Mouse (Mus musculus) embryonic stem cell, embryonic (primary cell): Measurements from ENCODE around the gene Cpeb1.

Experiments
- CTCF ChIA-PET, 4 experiments: fragments of 300-600 bp in 2 of 4; fragments of 350-600 bp in 2 of 4; sonication (Branson Sonifier 250); formaldehyde crosslinking; loops; one replicate each; lab custom pipeline; 2022; ENCODE audit warnings: inconsistent platforms in 2 of 4; lab: Charles Lee
- POLR2A ChIA-PET, 4 experiments: fragments of 300-600 bp in 2 of 4; fragments of 350-600 bp in 2 of 4; sonication (Branson Sonifier 250); formaldehyde crosslinking; loops; one replicate each; lab custom pipeline; 2022; ENCODE audit warnings: antibody characterized with exemption in 4 of 4, inconsistent platforms in 1 of 4; lab: Charles Lee

Gene Cpeb1

GRCm38 (mm10) chr7:81454331-81455039, 780 bp downstream of the Cpeb1 start:
- POLR2A ChIA-PET = interaction anchor here in 3 of 4 experiments (0.7 to 3.0 kb wide), 18 partner anchors 17 to 413 kb away, joined by 3 to 33 read pairs (median 3); partner anchors contain the start of genes Whamm (in 2 of the 3), Ramac (in 1 of the 3) and Rps17 (in 1 of the 3)
- CTCF ChIA-PET = interaction anchor here in 3 of 4 experiments (0.6 to 1.4 kb wide), 9 partner anchors 67 to 1294 kb away, joined by 3 to 9 read pairs (median 3); no protein-coding TSS in a partner anchor

DNA sequence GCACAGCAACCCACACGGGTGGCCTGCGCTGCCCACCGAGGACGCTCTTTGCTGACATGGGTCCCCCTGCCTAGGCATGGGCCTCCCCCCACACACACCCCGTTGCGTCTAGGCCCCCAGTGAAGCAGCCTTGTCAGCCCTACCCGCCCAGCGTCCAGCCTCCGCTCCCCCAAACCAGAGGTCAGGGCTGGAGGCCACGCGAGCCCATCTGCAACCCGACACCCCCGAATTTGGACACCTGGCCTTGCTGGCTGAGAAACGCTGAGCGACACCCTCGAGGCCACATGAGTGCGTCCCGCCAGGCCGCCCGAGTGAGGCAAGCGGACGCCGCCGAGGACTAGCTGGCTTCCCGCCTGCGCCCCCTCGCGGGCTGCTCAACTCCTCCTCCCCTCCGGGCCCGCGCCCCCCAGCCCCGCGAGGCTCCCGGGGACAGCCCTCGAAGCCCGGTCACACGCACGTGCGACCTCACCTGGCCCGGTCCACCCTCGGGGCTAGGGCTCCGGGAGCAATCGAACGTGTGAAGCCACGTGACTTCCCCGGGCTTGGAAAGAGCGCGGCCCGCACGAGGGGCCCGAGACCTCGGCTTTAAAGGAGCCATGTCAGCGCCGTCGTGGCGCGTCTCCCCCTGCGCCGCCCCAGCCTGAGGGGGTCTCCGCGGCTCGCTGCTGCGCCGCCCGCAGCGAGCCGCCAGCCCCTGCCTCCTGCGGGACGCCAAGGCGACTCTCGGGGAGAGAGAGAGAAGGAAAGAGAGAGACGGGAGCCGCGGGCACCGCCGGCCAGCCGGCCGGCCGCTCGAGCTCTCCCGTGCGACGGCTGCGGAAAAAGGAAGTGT, 1.6 kb downstream of the Cpeb1 start:
- POLR2A ChIA-PET = interaction anchor here in 3 of 4 experiments (0.7 to 3.0 kb wide), 8 partner anchors 23 to 251 kb away, joined by 3 to 33 read pairs (median 6); partner anchors contain the start of gene Whamm (in 1 of the 3)
- CTCF ChIA-PET = interaction anchor here in 3 of 4 experiments (0.6 to 1.4 kb wide), 8 partner anchors 68 to 1293 kb away, joined by 3 to 9 read pairs (median 3); partner anchors contain the start of gene Whamm (in 1 of the 3)

DNA sequence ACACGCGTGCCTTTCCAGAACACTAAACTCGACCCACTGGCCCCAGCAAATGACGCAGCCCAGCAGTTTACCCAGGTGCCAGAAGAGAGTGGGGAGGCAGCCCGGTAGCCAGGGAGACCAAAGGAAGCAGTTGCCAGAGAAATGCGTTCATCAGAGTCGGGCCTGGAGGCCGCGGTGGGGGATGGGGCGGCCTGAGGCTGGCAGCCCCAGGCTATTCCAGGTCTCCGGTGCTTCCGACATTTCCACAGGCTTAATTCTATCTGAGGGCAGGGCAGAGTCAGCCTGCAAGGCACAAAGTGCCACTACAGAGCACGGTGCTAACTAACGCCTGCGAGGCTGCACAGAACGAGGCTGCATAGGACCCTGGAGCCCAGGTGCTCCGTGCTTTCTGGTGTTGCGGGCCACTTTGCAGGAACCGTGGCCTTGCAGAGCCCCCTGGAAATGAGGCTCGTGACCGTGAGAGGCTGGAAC, 2.3 kb downstream of the Cpeb1 start:
- CTCF ChIA-PET = interaction anchor here in 1 of 4 experiments (0.7 kb wide), 1 partner anchor 118 kb away, joined by 3 read pairs; the partner anchor contains the start of gene Whamm
- POLR2A ChIA-PET = interaction anchor here in 2 of 4 experiments (0.6 to 3.0 kb wide), 6 partner anchors 27 to 560 kb away, joined by 3 to 33 read pairs (median 6); partner anchors contain the start of gene Whamm (in 1 of the 2)

- ChIA-PET POLR2A (no interaction called here), CTCF (no interaction called here)
These were observed 56.3 kb downstream of the Cpeb1 start for GRCm38 (mm10) chr7:81398957-81399356.

DNA sequence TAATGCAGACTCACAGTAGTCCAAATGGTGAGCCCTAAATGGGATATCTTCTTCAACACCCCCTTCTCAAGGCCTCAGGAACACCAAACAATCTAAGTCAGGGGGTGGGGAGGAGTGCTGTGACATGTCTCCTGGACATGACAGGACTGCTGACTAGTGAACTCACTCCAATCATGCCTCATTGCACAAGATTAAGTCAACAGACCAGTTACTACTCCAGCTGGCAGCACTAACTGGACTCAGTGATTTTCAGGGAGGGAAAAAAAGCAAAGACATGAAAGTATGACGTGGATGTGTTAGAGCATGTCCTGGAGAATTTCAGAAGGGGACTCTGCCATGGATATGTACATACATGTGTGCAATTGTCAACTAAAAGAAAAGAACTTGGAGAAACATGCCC, 75.9 kb downstream of the Cpeb1 start:
- ChIA-PET POLR2A (interaction anchor here in 1 of 4 experiments (0.6 kb wide), 1 partner anchor 214 kb away, joined by 3 read pairs; no protein-coding TSS in a partner anchor), CTCF (no interaction called here)

- ChIA-PET POLR2A (interaction anchor here in 3 of 4 experiments (0.6 to 2.3 kb wide), 16 partner anchors 9 to 483 kb away, joined by 3 to 18 read pairs (median 4); partner anchors contain the start of gene Rps17 (in 2 of the 3)), CTCF (interaction anchor here in 1 of 4 experiments (0.6 to 1.9 kb wide), 2 partner anchors 217 to 238 kb away, joined by 3 to 4 read pairs; no protein-coding TSS in a partner anchor)
These were observed 82.8 kb downstream of the Cpeb1 start for GRCm38 (mm10) chr7:81372337-81372920.

DNA sequence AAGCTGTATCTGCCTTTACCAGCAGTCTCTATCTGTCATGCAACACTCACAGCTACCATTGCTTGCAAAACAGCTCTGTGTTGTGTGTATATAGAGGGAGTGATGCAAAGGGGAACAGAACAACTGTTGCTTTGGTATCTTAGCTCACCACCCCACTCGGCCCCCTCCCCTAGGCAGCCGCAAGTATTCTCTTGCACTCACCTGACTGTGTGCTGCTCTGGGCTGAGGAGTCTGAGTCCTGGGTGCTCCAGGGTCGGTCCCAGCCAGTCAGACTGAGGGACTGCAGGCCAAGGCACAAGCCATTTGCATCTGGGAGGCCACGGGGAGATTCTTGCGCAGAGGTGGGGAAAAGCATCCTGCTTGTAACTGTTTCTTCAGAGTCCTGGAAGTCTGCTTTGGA, 83.5 kb downstream of the Cpeb1 start:
- POLR2A ChIA-PET = interaction anchor here in 3 of 4 experiments (1.0 to 2.3 kb wide), 9 partner anchors 10 to 483 kb away, joined by 3 to 18 read pairs (median 4); partner anchors contain the start of gene Rps17 (in 2 of the 3)
- CTCF ChIA-PET = interaction anchor here in 1 of 4 experiments (1.9 kb wide), 1 partner anchor 238 kb away, joined by 4 read pairs; no protein-coding TSS in a partner anchor

- ChIA-PET CTCF (no interaction called here), POLR2A (interaction anchor here in 2 of 4 experiments (0.9 to 2.3 kb wide), 6 partner anchors 23 to 108 kb away, joined by 3 to 8 read pairs (median 3); partner anchors contain the start of gene Rps17 (in 2 of the 2))
These were observed 85.5 kb downstream of the Cpeb1 start for GRCm38 (mm10) chr7:81369724-81370123.

- CTCF ChIA-PET = no interaction called here
- POLR2A ChIA-PET = interaction anchor here in 1 of 4 experiments (0.6 to 1.6 kb wide), 2 partner anchors 23 to 225 kb away, joined by 6 read pairs; partner anchors contain the start of gene Rps17
These were observed 87.3 kb downstream of the Cpeb1 start for GRCm38 (mm10) chr7:81367946-81368345.

DNA sequence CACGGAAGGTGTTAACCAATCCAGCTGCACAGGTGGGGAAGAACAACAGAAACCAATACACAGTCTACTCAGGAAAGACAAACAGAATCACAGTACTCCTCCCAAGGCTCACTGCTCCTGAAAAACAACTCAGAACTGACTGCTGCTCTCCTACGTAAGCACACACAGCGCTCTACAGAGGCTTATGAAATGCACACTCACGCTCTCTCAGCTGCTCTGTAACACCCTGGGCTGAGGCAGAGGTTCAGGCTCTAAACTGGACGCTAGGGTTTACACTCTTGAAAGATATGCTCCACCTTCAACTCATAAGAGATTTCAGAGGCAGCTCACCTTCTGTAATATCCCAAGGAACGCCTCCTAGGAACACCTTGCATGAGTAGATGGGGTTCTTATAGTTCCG, 98.3 kb downstream of the Cpeb1 start:
- ChIA-PET POLR2A (interaction anchor here in 2 of 4 experiments (1.0 to 7.4 kb wide), 3 partner anchors 11 to 166 kb away, joined by 3 to 47 read pairs (median 5); partner anchors contain the start of gene Rps17 (in 2 of the 2)), CTCF (interaction anchor here in 1 of 4 experiments (0.7 kb wide), 1 partner anchor 47 kb away, joined by 3 read pairs; no protein-coding TSS in a partner anchor)

GRCm38 (mm10) chr7:81356360-81356759, 98.9 kb downstream of the Cpeb1 start:
- ChIA-PET POLR2A (interaction anchor here in 2 of 4 experiments (0.9 to 7.4 kb wide), 2 partner anchors 11 to 12 kb away, joined by 3 to 47 read pairs; partner anchors contain the start of gene Rps17 (in 1 of the 2)), CTCF (interaction anchor here in 1 of 4 experiments (0.7 kb wide), 1 partner anchor 47 kb away, joined by 3 read pairs; no protein-coding TSS in a partner anchor)

DNA sequence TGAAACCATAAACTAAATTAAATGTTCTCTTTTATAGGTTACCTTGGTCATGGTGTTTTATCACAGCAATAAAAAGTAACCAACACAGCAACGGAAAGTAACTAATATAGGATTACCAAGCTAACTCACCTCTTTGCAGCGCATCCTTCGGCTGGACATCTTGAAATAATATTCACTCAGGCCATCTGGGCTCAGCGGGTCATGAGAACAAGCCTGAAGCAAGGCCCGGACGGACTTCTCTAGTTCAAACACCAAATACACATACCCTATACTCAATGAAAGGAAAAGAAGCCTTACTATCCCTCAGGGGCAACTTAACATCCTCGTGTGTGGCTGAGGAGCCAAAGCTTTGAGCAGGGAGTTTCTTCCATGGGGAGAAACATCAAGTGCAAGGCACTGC, 99.5 kb downstream of the Cpeb1 start:
- ChIA-PET CTCF (no interaction called here), POLR2A (interaction anchor here in 3 of 4 experiments (0.7 to 7.4 kb wide), 4 partner anchors 10 to 17 kb away, joined by 3 to 47 read pairs (median 4); partner anchors contain the start of gene Rps17 (in 2 of the 3))

- ChIA-PET CTCF (no interaction called here), POLR2A (interaction anchor here in 1 of 4 experiments (0.7 kb wide), 1 partner anchor 189 kb away, joined by 3 read pairs; no protein-coding TSS in a partner anchor)
These were observed 103.4 kb downstream of the Cpeb1 start for GRCm38 (mm10) chr7:81351826-81352225.

DNA sequence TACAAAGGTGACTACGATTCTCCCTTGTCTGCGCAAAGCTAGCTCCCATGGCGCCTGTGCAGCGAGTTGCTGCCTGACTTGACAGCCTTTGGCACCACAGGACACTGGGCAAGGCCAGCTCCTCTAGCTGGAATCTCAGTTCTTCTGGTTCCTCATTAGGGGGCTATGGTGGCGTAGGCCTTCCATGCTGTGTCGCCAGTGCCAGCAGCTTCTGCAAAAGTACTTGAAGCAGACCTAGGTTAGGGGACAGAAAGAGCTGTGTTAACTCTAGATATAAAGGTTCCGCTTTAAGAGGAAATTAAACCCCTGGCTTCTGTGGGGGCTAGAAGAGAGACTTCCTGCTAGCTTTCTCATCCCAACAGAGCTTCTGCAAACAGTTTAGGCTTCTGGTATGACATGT, 107.1 kb downstream of the Cpeb1 start:
- POLR2A ChIA-PET = interaction anchor here in 2 of 4 experiments (0.8 to 10.7 kb wide), 5 partner anchors 9 to 488 kb away, joined by 3 to 190 read pairs (median 3); partner anchors contain the start of gene Zscan2 (in 1 of the 2)
- CTCF ChIA-PET = no interaction called here

GRCm38 (mm10) chr7:81345447-81346170, 109.7 kb downstream of the Cpeb1 start:
- POLR2A ChIA-PET = interaction anchor here (0.5 to 10.7 kb wide), 117 partner anchors 7 to 542 kb away, joined by 3 to 190 read pairs (median 4); partner anchors contain the start of genes Ap3b2 (in 3 of the 4), Whamm (in 3 of the 4), Cpeb1 (in 2 of the 4) and Pde8a (in 2 of the 4)
- CTCF ChIA-PET = interaction anchor here (0.6 to 1.6 kb wide), 14 partner anchors 10 to 1126 kb away, joined by 3 to 8 read pairs (median 4); partner anchors contain the start of genes Cpeb1 (in 1 of the 4) and Whamm (in 1 of the 4)
